Comparison of ENCODE assay signal across 1 mouse cellular context in genomic region chr8:113635592-113636279, GRCm38 (mm10).
TF ChIP-seq lines count a peak whose summit lies in the region.

No protein-coding gene starts in this region.

TF ChIP-seq in MEL, 35 proteins besides CTCF, POLR2A, EP300 and RAD21 (continued from another document):
- TF ChIP-seq POLR2AphosphoS5 (IDR thresholded peaks at IDR 0.05; ENCODE audit: borderline replicate concordance, low read depth, low read length) (no peak), NELFE (IDR thresholded peaks at IDR 0.05; ENCODE audit: low read depth, low read length) (peak; percentile 47), USF2 (IDR thresholded peaks at IDR 0.05; ENCODE audit: borderline replicate concordance in 1 of 2, insufficient read depth in 1 of 2, low read depth in 1 of 2, low read length in 2 of 2) (no peak), JUND (IDR thresholded peaks at IDR 0.05; ENCODE audit: low read depth, low read length) (no peak), GABPA (IDR thresholded peaks at IDR 0.05; ENCODE audit: low read depth, low read length) (no peak), KAT2A (conservative IDR thresholded peaks at IDR 0.05; ENCODE audit: low read depth, low read length) (no peak; the same call in 1 of the 2 replicates), ETS1 (IDR thresholded peaks at IDR 0.05; ENCODE audit: low read depth, low read length) (peak; percentile 60; the same call in 1 of the 2 replicates), NRF1 (IDR thresholded peaks at IDR 0.05; ENCODE audit: insufficient read depth, low read depth, low read length, poor library complexity, severe bottlenecking) (no peak), MXI1 (IDR thresholded peaks at IDR 0.05; ENCODE audit: low read depth, low read length) (peak; percentile 89), MYC (IDR thresholded peaks at IDR 0.05; ENCODE audit: low read depth, low read length) (peak; percentile 59; the same call in 1 of the 2 replicates), ZNF384 (IDR thresholded peaks at IDR 0.05; ENCODE audit: low read depth, low read length) (no peak), MEF2A (IDR thresholded peaks at IDR 0.05; ENCODE audit: extremely low read depth, insufficient replicate concordance, low read depth, low read length, poor library complexity, severe bottlenecking) (no peak), POLR2AphosphoS2 (IDR thresholded peaks at IDR 0.05; ENCODE audit: low read length) (no peak), TCF12 (IDR thresholded peaks at IDR 0.05; ENCODE audit: low read depth, low read length) (peak; percentile 30; the same call in 1 of the 2 replicates), TBP (IDR thresholded peaks at IDR 0.05; ENCODE audit: low read depth, low read length) (no peak), MAZ (IDR thresholded peaks at IDR 0.05; ENCODE audit: low read depth, low read length) (no peak), HCFC1 (IDR thresholded peaks at IDR 0.05; ENCODE audit: low read depth, low read length) (peak; percentile 85), MYB (IDR thresholded peaks at IDR 0.05; ENCODE audit: low read depth, low read length) (0 out of 2 replicates have a peak, but pooled peaks have one; percentile 7)
